Mouse (Mus musculus): Measurements from ENCODE around the gene Pfdn2. TPM values are rescaled to one million over a fixed set of nuclear protein-coding genes. Genes with fewer than 3 reads are reported as not detected.

Gene Pfdn2
- polyA plus RNA-seq (2014; fragmentation: Illumina TruSeq; extraction: RNeasy Lipid Tissue Mini Kit (QIAGEN cat#74804); ENCODE audit: low read depth, low replicate concordance) = 39.6 TPM

GRCm38 (mm10) chr1:171345225-171346094 lies at the start of gene Pfdn2, which contains the start of gene Nit1:
TSS of gene Pfdn2 (plus strand) at chr1:171345670.
TSS of gene Nit1 (minus strand) at chr1:171345646.

GRCm38 (mm10) chr1:171328839-171329432 lies 16.5 kb upstream of the Pfdn2 start, which contains the start of gene Dedd:
TSS of gene Dedd (plus strand) at chr1:171329145.

GRCm38 (mm10) chr1:171360656-171361055 lies 15.2 kb downstream of the Pfdn2 start, which contains the start of gene Klhdc9:
TSS of gene Klhdc9 (minus strand) at chr1:171360798.

GRCm38 (mm10) chr1:171369845-171370556 lies 24.5 kb downstream of the Pfdn2 start, which contains the start of gene Nectin4:
TSS of gene Nectin4 (plus strand) at chr1:171370099.

GRCm38 (mm10) chr1:171388376-171389102 lies 43.1 kb downstream of the Pfdn2 start, which contains the start of gene Arhgap30:
TSS of gene Arhgap30 (plus strand) at chr1:171388954.

Other genes starting within 250 kb of the Pfdn2 start
- gene Cfap126, start 231.8 kb upstream of the Pfdn2 start, polyA plus RNA-seq (2014; fragmentation: Illumina TruSeq; extraction: RNeasy Lipid Tissue Mini Kit (QIAGEN cat#74804); ENCODE audit: low read depth, low replicate concordance) = 3.7 TPM
- gene Sdhc, start 195.1 kb upstream of the Pfdn2 start, polyA plus RNA-seq (2014; fragmentation: Illumina TruSeq; extraction: RNeasy Lipid Tissue Mini Kit (QIAGEN cat#74804); ENCODE audit: low read depth, low replicate concordance) = 129 TPM
- gene Mpz, start 195.0 kb upstream of the Pfdn2 start, polyA plus RNA-seq (2014; fragmentation: Illumina TruSeq; extraction: RNeasy Lipid Tissue Mini Kit (QIAGEN cat#74804); ENCODE audit: low read depth, low replicate concordance) = 0.20 TPM
- gene Pcp4l1, start 149.4 kb upstream of the Pfdn2 start, polyA plus RNA-seq (2014; fragmentation: Illumina TruSeq; extraction: RNeasy Lipid Tissue Mini Kit (QIAGEN cat#74804); ENCODE audit: low read depth, low replicate concordance) = 6.5 TPM
- not detected for gene Nr1i3, start 131.7 kb upstream of the Pfdn2 start, polyA plus RNA-seq (2014; fragmentation: Illumina TruSeq; extraction: RNeasy Lipid Tissue Mini Kit (QIAGEN cat#74804); ENCODE audit: low read depth, low replicate concordance)
- 7.3 TPM for gene Tomm40l, start 123.2 kb upstream of the Pfdn2 start, polyA plus RNA-seq (2014; fragmentation: Illumina TruSeq; extraction: RNeasy Lipid Tissue Mini Kit (QIAGEN cat#74804); ENCODE audit: low read depth, low replicate concordance)
- 3.9 TPM for gene Apoa2, start 120.6 kb upstream of the Pfdn2 start, polyA plus RNA-seq (2014; fragmentation: Illumina TruSeq; extraction: RNeasy Lipid Tissue Mini Kit (QIAGEN cat#74804); ENCODE audit: low read depth, low replicate concordance)
- 10.8 TPM for gene Fcer1g, start 111.3 kb upstream of the Pfdn2 start, polyA plus RNA-seq (2014; fragmentation: Illumina TruSeq; extraction: RNeasy Lipid Tissue Mini Kit (QIAGEN cat#74804); ENCODE audit: low read depth, low replicate concordance)
- gene Adamts4, start 95.2 kb upstream of the Pfdn2 start, polyA plus RNA-seq (2014; fragmentation: Illumina TruSeq; extraction: RNeasy Lipid Tissue Mini Kit (QIAGEN cat#74804); ENCODE audit: low read depth, low replicate concordance) = 1.2 TPM
- gene Ndufs2, start 94.3 kb upstream of the Pfdn2 start, polyA plus RNA-seq (2014; fragmentation: Illumina TruSeq; extraction: RNeasy Lipid Tissue Mini Kit (QIAGEN cat#74804); ENCODE audit: low read depth, low replicate concordance) = 89.0 TPM
- gene B4galt3, start 75.3 kb upstream of the Pfdn2 start, polyA plus RNA-seq (2014; fragmentation: Illumina TruSeq; extraction: RNeasy Lipid Tissue Mini Kit (QIAGEN cat#74804); ENCODE audit: low read depth, low replicate concordance) = 2.3 TPM
- gene Ppox, start 64.5 kb upstream of the Pfdn2 start, polyA plus RNA-seq (2014; fragmentation: Illumina TruSeq; extraction: RNeasy Lipid Tissue Mini Kit (QIAGEN cat#74804); ENCODE audit: low read depth, low replicate concordance) = 6.2 TPM
- gene Usp21, start 57.7 kb upstream of the Pfdn2 start, polyA plus RNA-seq (2014; fragmentation: Illumina TruSeq; extraction: RNeasy Lipid Tissue Mini Kit (QIAGEN cat#74804); ENCODE audit: low read depth, low replicate concordance) = 15.0 TPM
- 101 TPM for gene Ufc1, start 50.6 kb upstream of the Pfdn2 start, polyA plus RNA-seq (2014; fragmentation: Illumina TruSeq; extraction: RNeasy Lipid Tissue Mini Kit (QIAGEN cat#74804); ENCODE audit: low read depth, low replicate concordance)
- 6.7 TPM for gene Dedd, start 16.5 kb upstream of the Pfdn2 start, polyA plus RNA-seq (2014; fragmentation: Illumina TruSeq; extraction: RNeasy Lipid Tissue Mini Kit (QIAGEN cat#74804); ENCODE audit: low read depth, low replicate concordance)
- 43.5 TPM for gene Nit1, start within 50 bp of the Pfdn2 start, polyA plus RNA-seq (2014; fragmentation: Illumina TruSeq; extraction: RNeasy Lipid Tissue Mini Kit (QIAGEN cat#74804); ENCODE audit: low read depth, low replicate concordance)
- gene Klhdc9, start 15.1 kb downstream of the Pfdn2 start, polyA plus RNA-seq (2014; fragmentation: Illumina TruSeq; extraction: RNeasy Lipid Tissue Mini Kit (QIAGEN cat#74804); ENCODE audit: low read depth, low replicate concordance) = 0.97 TPM
- 0.40 TPM for gene Nectin4, start 24.4 kb downstream of the Pfdn2 start, polyA plus RNA-seq (2014; fragmentation: Illumina TruSeq; extraction: RNeasy Lipid Tissue Mini Kit (QIAGEN cat#74804); ENCODE audit: low read depth, low replicate concordance)
- 1.3 TPM for gene Arhgap30, start 43.3 kb downstream of the Pfdn2 start, polyA plus RNA-seq (2014; fragmentation: Illumina TruSeq; extraction: RNeasy Lipid Tissue Mini Kit (QIAGEN cat#74804); ENCODE audit: low read depth, low replicate concordance)
- gene Usf1, start 65.6 kb downstream of the Pfdn2 start, polyA plus RNA-seq (2014; fragmentation: Illumina TruSeq; extraction: RNeasy Lipid Tissue Mini Kit (QIAGEN cat#74804); ENCODE audit: low read depth, low replicate concordance) = 0.69 TPM
- gene Tstd1, start 73.2 kb downstream of the Pfdn2 start, polyA plus RNA-seq (2014; fragmentation: Illumina TruSeq; extraction: RNeasy Lipid Tissue Mini Kit (QIAGEN cat#74804); ENCODE audit: low read depth, low replicate concordance) = 2.9 TPM
- 51.7 TPM for gene F11r, start 91.9 kb downstream of the Pfdn2 start, polyA plus RNA-seq (2014; fragmentation: Illumina TruSeq; extraction: RNeasy Lipid Tissue Mini Kit (QIAGEN cat#74804); ENCODE audit: low read depth, low replicate concordance)
- gene Alyref2, start 157.8 kb downstream of the Pfdn2 start, polyA plus RNA-seq (2014; fragmentation: Illumina TruSeq; extraction: RNeasy Lipid Tissue Mini Kit (QIAGEN cat#74804); ENCODE audit: low read depth, low replicate concordance) = 1.2 TPM
- not detected for gene Itln1, start 189.6 kb downstream of the Pfdn2 start, polyA plus RNA-seq (2014; fragmentation: Illumina TruSeq; extraction: RNeasy Lipid Tissue Mini Kit (QIAGEN cat#74804); ENCODE audit: low read depth, low replicate concordance)
- 0.61 TPM for gene Cd244a, start 213.5 kb downstream of the Pfdn2 start, polyA plus RNA-seq (2014; fragmentation: Illumina TruSeq; extraction: RNeasy Lipid Tissue Mini Kit (QIAGEN cat#74804); ENCODE audit: low read depth, low replicate concordance)

Measured in kidney, adult 10 weeks (tissue).